Mouse (Mus musculus): Measurements from ENCODE around the gene Fbxl20. TPM values are rescaled to one million over a fixed set of nuclear protein-coding genes. Genes with fewer than 3 reads are reported as not detected.
"Not testable (repeated sequence)": the region's sequence is repeated elsewhere in the genome, so short reads cannot be mapped to it uniquely, and the experiment has no call there.

Fbxl20 gene
- 21.1 and 26.2 TPM in 2 replicates for polyA plus RNA-seq (2014; fragmentation: Nextera tagmentation; extraction: Ambion mirVana)

DNA sequence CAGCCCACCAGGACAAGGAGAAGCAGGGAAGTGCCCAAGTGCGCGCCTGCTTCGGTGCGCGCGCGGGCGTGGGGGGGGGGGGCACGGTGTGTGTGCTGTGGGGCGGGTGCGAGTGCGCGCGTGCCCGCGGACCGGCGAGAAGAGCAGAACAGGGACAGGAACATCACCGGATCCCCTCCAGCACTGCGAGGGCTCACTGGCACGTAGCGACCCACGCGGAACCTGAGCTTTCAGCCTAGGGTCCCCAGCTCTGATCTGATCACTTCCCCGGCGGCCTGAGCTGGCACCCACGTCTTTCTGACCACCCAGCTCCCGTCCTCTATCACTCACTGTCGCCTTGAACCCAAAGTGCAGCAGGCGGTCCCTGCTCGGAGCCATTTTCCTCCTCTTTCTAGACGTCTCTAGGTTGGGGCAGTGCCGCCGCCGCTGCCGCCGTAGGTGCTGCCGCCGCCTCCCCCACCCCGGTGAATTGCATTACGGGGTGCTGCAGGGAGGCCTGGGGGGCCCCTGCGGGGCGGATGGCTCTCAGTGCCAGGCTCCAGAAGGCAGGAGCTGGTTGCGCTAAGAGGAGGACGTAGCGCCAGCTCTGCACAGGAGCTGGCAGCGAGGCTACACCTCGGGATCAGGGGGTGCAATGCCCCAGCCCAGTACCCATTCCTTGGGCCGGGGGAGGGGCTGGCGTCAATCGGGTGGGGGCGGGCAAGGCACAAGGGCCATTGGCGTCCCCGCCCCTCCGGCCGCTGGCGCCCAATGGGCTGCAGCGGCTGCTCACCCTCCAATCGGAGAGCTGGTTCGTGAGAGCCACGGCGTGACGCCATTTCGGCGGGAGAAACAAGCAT lies at the start of gene Fbxl20:
Gene Fbxl20 (minus strand): TSS at position 618 of the 839 bp plus-strand sequence.
- peak within 1 kb of the TSS; percentile 92 for H3K9ac ChIP-seq (replicated peaks; ENCODE audit: low read depth, low read length)
- H3K4me2 ChIP-seq (ENCODE audit: low read depth, low read length), result peak within 1 kb of the TSS; percentile 91
- H3K36me3 ChIP-seq (ENCODE audit: control insufficient read depth, insufficient read depth, low read length), result peaks cover 3% of the 10 kb centered on the region
- ATAC-seq (ENCODE audit: low read depth), result peak; percentile 91
- peak within 1 kb of the TSS; percentile 95 for H3K27ac ChIP-seq (ENCODE audit: low read depth, low read length)
- no peaks in the 10 kb centered on the region; the same call in 1 of the 2 replicates for H3K27me3 ChIP-seq (ENCODE audit: control insufficient read depth, insufficient read depth, low read length)
- no peaks in the 10 kb centered on the region for H3K9me3 ChIP-seq (ENCODE audit: control insufficient read depth, low read length)
- peak within 1 kb of the TSS; percentile 99 for H3K4me3 ChIP-seq (ENCODE audit: low read depth, low read length)
- H3K4me1 ChIP-seq (ENCODE audit: control insufficient read depth, insufficient read depth, low read length), result peaks cover 20% of the 10 kb centered on the region
- WGBS, result under 1% methylated on average over 59 of the region's 65 CpGs

DNA sequence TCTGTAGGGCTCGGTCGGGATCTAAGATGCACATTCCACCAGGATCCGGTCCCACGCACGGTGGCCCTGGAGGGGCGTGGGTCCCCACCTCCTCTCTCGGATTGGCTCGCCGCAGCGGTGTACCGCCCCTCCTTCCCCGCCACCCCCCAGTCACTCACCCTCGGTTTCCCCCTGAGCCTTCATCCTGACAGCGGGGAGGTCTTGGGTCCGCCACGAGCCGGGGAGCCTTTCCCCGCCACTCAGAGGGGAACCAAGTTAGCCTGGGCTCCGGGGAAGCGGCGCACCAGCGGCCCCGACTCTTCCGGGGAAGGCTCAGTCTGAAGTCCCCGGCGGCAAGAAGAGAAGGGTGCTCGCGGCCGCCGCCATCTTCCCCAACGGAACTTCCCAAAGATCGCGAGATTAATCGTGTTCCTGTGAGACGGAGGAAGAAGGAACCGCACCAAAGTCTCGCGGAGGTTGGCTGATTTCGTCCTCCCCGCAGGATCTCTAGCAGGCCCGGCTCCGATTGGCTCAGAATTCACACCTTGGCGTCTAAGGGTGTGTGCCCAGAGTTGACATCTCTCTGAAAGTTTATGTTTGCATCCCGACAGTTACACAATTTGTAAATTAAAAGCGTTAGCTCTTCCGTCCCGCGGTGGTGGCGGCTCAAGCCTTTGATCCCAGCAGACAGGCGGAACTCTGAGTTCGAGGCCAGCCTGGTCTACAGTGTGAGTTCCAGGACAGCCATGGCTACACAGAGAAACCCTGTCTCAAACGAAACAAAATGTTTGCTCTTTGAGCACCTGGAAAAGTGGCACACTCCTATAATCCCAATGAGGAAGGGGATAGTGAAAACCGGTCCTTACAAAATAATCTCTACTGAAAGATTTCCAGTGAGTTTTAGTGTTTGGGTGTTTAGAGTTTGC lies 43.0 kb upstream of the Fbxl20 start, which contains the start of gene Med1:
Gene Med1 (minus strand): TSS at position 393 of the 905 bp plus-strand sequence.
- peak within 1 kb of the TSS; percentile 87 for H3K4me2 ChIP-seq (ENCODE audit: low read depth, low read length)
- H3K36me3 ChIP-seq (ENCODE audit: control insufficient read depth, insufficient read depth, low read length), result peaks cover 11% of the 10 kb centered on the region
- peak within 1 kb of the TSS; percentile 84 for H3K9ac ChIP-seq (replicated peaks; ENCODE audit: low read depth, low read length)
- H3K9me3 ChIP-seq (ENCODE audit: control insufficient read depth, low read length), result no peaks in the 10 kb centered on the region
- peak within 1 kb of the TSS; percentile 93 for H3K27ac ChIP-seq (ENCODE audit: low read depth, low read length)
- peak within 1 kb of the TSS; percentile 86 for H3K4me3 ChIP-seq (ENCODE audit: low read depth, low read length)
- under 1% methylated on average over 52 of the region's 53 CpGs for WGBS
- ATAC-seq (ENCODE audit: low read depth), result peak; percentile 98
- peaks cover 11% of the 10 kb centered on the region for H3K4me1 ChIP-seq (ENCODE audit: control insufficient read depth, insufficient read depth, low read length)
- no peaks in the 10 kb centered on the region for H3K27me3 ChIP-seq (ENCODE audit: control insufficient read depth, insufficient read depth, low read length)

DNA sequence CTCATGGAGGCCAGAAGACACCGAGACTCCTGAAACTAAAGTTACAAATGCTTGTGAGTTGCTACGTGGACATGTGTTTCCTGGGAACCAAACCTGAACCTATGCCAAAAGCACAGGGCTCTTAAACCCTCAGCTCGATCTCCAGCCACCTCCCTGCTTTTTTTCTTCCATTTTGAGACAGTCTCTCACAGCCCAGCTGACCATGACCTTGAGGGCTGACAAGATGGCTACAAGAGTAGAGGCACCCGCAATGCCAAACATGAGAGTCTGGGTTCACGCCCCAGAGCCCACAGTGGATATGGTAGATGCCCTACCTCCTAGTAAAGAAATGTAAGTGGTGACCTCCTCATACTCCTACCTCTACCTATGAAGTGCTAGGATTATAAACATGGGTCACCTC lies 40.6 kb upstream of the Fbxl20 start:
- Histone ChIP-seq H3K9ac (replicated peaks; ENCODE audit: low read depth, low read length) (no peak overlapping the region), H3K4me1 (ENCODE audit: control insufficient read depth, insufficient read depth, low read length) (peaks cover 11% of the 10 kb centered on the region), H3K4me2 (ENCODE audit: low read depth, low read length) (no peak overlapping the region), H3K9me3 (ENCODE audit: control insufficient read depth, low read length) (no peaks in the 10 kb centered on the region), H3K4me3 (ENCODE audit: low read depth, low read length) (no peak overlapping the region), H3K27me3 (ENCODE audit: control insufficient read depth, insufficient read depth, low read length) (no peaks in the 10 kb centered on the region), H3K36me3 (ENCODE audit: control insufficient read depth, insufficient read depth, low read length) (peaks cover 20% of the 10 kb centered on the region), H3K27ac (ENCODE audit: low read depth, low read length) (no peak overlapping the region)
- ATAC-seq (ENCODE audit: low read depth), result no peak
- whole genome bisulfite sequencing, result 90% methylated on average over 5 of the region's 5 CpGs

DNA sequence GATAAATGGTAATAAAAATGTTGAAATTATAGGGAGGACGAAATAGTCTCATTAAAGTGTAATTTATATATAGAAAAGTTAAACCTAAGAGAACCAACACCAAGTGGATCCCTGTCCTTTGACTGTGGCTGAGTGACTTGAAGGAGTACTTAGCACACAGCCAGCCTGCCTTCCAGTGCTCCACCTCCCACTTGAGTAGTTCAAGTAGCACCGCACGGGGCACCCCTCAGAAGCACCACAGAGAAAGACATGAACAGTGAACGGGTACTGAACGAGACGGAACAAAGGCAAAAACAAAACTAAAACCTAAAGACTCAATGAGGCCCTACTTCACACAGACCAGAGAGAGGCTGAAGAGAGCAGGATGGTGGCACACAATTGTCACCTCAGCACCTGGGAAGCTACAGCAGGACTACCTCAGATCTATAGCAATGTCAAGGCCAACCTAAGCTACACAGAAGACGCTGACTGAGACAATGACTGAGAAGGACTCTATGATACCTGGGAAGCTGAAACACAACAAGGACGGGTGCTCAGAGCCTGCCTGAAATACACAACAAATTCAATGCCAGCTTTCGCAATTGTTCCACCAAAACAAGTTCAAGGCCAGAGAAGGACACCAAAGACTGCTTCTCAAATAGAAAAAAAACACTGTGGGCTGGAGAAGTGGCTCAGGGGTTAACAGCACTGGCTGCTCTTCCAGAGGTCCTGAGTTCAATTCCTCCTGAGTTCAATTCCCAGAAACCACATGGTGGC lies 37.6 kb upstream of the Fbxl20 start:
- WGBS, result 95% methylated on average over 9 of the region's 9 CpGs
- no peaks in the 10 kb centered on the region for H3K9me3 ChIP-seq (ENCODE audit: control insufficient read depth, low read length)
- no peak overlapping the region for H3K9ac ChIP-seq (replicated peaks; ENCODE audit: low read depth, low read length)

DNA sequence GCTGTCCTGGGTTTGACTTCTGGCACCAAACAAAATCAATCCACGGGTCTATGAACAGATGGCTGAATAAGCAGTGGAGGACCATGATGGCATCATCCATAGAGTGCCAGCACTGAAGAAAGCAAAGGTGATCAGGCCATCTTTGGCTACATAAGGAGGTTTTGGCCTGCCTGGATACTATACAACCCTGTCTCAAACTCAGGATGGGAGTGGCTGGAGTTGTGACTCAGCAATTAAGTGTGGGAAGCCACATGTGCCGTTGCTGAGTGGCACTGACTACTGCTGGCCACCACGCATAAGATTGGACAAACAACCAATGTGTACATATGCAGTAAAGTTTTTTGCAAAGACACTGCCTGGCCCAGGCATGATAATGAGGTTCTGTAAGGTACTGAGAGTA lies 31.9 kb upstream of the Fbxl20 start:
- H3K27ac ChIP-seq (ENCODE audit: low read depth, low read length); H3K9me3 ChIP-seq (ENCODE audit: control insufficient read depth, low read length); H3K4me3 ChIP-seq (ENCODE audit: low read depth, low read length); H3K4me2 ChIP-seq (ENCODE audit: low read depth, low read length); H3K4me1 ChIP-seq (ENCODE audit: control insufficient read depth, insufficient read depth, low read length); ATAC-seq (ENCODE audit: low read depth); H3K9ac ChIP-seq (replicated peaks; ENCODE audit: low read depth, low read length); H3K27me3 ChIP-seq (ENCODE audit: control insufficient read depth, insufficient read depth, low read length): not testable (repeated sequence)
- 90% methylated on average over 3 of the region's 3 CpGs for WGBS
- H3K36me3 ChIP-seq (ENCODE audit: control insufficient read depth, insufficient read depth, low read length), result peaks cover 32% of the 10 kb centered on the region

More for the DNA sequence above, 37.6 kb upstream of the Fbxl20 start:
- no peak overlapping the region for H3K4me3 ChIP-seq (ENCODE audit: low read depth, low read length)
- ATAC-seq (ENCODE audit: low read depth), result no peak
- H3K4me1 ChIP-seq (ENCODE audit: control insufficient read depth, insufficient read depth, low read length), result peaks cover 8% of the 10 kb centered on the region
- no peak overlapping the region for H3K27ac ChIP-seq (ENCODE audit: low read depth, low read length)
- no peaks in the 10 kb centered on the region for H3K27me3 ChIP-seq (ENCODE audit: control insufficient read depth, insufficient read depth, low read length)
- no peak overlapping the region for H3K4me2 ChIP-seq (ENCODE audit: low read depth, low read length)
- H3K36me3 ChIP-seq (ENCODE audit: control insufficient read depth, insufficient read depth, low read length), result peaks cover 29% of the 10 kb centered on the region

DNA sequence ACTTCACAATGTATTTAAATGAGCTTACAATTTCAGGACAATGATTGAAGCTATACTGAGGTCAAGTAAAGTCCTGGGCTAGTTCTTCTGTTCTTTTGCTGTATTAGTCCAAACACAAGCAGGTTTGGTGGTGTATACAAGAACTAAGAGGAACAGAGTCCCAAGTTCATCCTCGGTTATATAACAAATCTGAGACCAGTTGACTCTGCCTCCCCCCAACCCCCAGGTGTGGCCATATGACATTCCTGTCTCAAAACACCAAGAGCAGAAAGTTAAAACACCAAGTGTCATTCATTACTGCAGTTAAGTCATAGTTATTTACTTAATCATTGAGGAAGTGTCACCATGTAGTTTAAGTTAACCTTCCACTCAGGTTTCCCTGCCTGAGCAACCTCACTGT lies 18.2 kb upstream of the Fbxl20 start:
- no peaks in the 10 kb centered on the region for H3K27me3 ChIP-seq (ENCODE audit: control insufficient read depth, insufficient read depth, low read length)
- 88% methylated on average over 1 of the region's 1 CpGs for WGBS
- no peak overlapping the region for H3K4me2 ChIP-seq (ENCODE audit: low read depth, low read length)
- no peaks in the 10 kb centered on the region for H3K9me3 ChIP-seq (ENCODE audit: control insufficient read depth, low read length)
- H3K4me3 ChIP-seq (ENCODE audit: low read depth, low read length), result no peak overlapping the region
- H3K4me1 ChIP-seq (ENCODE audit: control insufficient read depth, insufficient read depth, low read length), result no peaks in the 10 kb centered on the region
- no peak overlapping the region for H3K27ac ChIP-seq (ENCODE audit: low read depth, low read length)
- H3K9ac ChIP-seq (replicated peaks; ENCODE audit: low read depth, low read length), result no peak overlapping the region
- H3K36me3 ChIP-seq (ENCODE audit: control insufficient read depth, insufficient read depth, low read length), result peaks cover 64% of the 10 kb centered on the region
- no peak for ATAC-seq (ENCODE audit: low read depth)

DNA sequence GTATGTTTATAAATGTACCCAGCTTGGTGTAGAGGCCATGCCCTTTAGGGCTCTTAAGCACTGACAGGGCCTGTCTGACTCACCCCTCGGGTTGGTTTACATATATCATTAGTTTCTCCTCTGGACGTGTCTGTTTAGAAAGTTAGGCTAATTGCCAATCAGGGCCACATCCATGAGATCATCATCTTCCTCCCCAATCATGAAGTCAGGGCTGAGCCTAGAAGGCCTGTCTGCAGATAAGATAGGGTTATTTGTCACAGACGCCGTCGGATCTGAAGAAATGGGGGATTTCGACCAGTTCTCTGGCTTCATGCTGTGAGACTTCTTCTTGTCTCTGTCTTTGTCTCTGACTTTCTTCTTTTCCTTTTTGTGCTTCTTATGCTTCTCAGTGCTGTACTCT lies 4.9 kb upstream of the Fbxl20 start:
- Histone ChIP-seq H3K4me2 (ENCODE audit: low read depth, low read length) (no peak overlapping the region), H3K36me3 (ENCODE audit: control insufficient read depth, insufficient read depth, low read length) (peaks cover 41% of the 10 kb centered on the region)

DNA sequence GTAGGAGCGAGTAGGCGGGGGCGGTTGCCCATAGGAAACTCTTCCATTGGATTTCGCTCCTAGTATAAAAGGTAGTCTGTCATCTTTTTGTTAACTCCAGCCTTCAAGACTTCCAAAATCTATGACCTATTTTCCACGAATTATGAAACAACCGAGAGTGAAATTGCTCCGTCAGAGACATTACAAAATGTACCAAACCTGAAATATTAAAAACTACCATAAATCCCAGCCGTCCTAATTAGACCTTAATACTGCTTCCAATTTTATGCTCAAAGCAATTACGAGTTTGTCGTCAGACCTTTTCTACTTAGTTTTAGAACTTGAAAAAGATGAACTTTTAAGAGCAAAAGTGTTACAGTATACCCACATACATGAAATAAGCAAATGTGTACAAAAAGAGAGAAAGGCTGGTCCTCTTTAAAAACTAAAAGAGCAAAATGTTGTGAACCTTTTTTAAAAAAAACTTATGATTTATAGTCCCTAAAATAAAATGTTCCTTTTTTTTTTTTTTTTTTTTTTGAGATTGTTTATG lies 488 bp upstream of the Fbxl20 start:
- 11% methylated on average over 10 of the region's 10 CpGs for WGBS

More for the DNA sequence above, 4.9 kb upstream of the Fbxl20 start:
- no peak overlapping the region for H3K4me3 ChIP-seq (ENCODE audit: low read depth, low read length)
- no peaks in the 10 kb centered on the region; the same call in 1 of the 2 replicates for H3K27me3 ChIP-seq (ENCODE audit: control insufficient read depth, insufficient read depth, low read length)
- no peaks in the 10 kb centered on the region for H3K9me3 ChIP-seq (ENCODE audit: control insufficient read depth, low read length)
- H3K27ac ChIP-seq (ENCODE audit: low read depth, low read length), result no peak overlapping the region
- 88% methylated on average over 6 of the region's 6 CpGs for WGBS
- no peaks in the 10 kb centered on the region for H3K4me1 ChIP-seq (ENCODE audit: control insufficient read depth, insufficient read depth, low read length)
- ATAC-seq (ENCODE audit: low read depth), result no peak
- no peak overlapping the region for H3K9ac ChIP-seq (replicated peaks; ENCODE audit: low read depth, low read length)

More for the DNA sequence above, 488 bp upstream of the Fbxl20 start:
- Histone ChIP-seq H3K4me3 (ENCODE audit: low read depth, low read length) (peak overlapping the region; percentile 99), H3K27me3 (ENCODE audit: control insufficient read depth, insufficient read depth, low read length) (no peaks in the 10 kb centered on the region; the same call in 1 of the 2 replicates), H3K4me2 (ENCODE audit: low read depth, low read length) (peak overlapping the region; percentile 91), H3K9me3 (ENCODE audit: control insufficient read depth, low read length) (no peaks in the 10 kb centered on the region), H3K27ac (ENCODE audit: low read depth, low read length) (no peak overlapping the region), H3K9ac (replicated peaks; ENCODE audit: low read depth, low read length) (no peak overlapping the region; the same call in 1 of the 2 replicates), H3K36me3 (ENCODE audit: control insufficient read depth, insufficient read depth, low read length) (peaks cover 10% of the 10 kb centered on the region), H3K4me1 (ENCODE audit: control insufficient read depth, insufficient read depth, low read length) (peaks cover 20% of the 10 kb centered on the region)
- no peak for ATAC-seq (ENCODE audit: low read depth)

Data from neural tube, embryonic 14.5 days (tissue).